Mouse (Mus musculus) right cerebral cortex, postnatal 14 days (tissue): ENCODE data around the gene Sac3d1.

Source experiments
- DNase-seq: peaks from one replicate; pipeline ENCODE4 v3.0.0; 2022

The Sac3d1 gene

DNA sequence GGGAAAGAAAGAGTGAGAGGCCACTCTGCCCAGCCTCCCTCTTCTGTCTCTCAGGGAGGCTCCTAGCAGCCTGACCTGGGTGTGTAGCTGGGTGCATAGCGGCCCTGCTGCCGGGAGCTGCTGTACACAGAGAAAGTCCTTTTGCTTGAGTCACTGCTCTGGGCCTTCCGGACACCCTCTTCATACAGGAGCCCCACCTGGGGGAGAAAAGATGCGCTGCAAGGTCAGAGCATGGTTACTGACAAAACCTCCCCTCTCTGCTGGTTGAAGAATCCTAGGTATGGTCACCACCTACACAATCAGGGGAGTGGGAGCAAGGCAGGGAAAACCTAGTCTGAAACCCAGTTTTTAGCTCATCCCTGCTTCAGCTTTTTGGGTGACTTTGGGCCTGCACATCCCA lies 49.5 kb downstream of the Sac3d1 start:
- no peak for DNase-seq

GRCm38 (mm10) chr19:6067724-6068415 lies 50.6 kb downstream of the Sac3d1 start, which contains the start of gene Tm7sf2:
TSS of gene Tm7sf2 (minus strand) at chr19:6068373.
- DNase-seq = peak; percentile 86

- DNase-seq = peak; percentile 90
Measured at GRCm38 (mm10) chr19:6067011-6067723, 51.3 kb downstream of the Sac3d1 start.

- peak; percentile 42 for DNase-seq
Measured at GRCm38 (mm10) chr19:6066571-6066970, 51.9 kb downstream of the Sac3d1 start.
